Mouse (Mus musculus) embryonic facial prominence, embryonic 13.5 days (tissue): ENCODE measurements around the gene Mlh1. TPM values are rescaled to one million over a fixed set of nuclear protein-coding genes. Genes with fewer than 3 reads are reported as not detected.
A peak's percentile ranks its signal among the peaks of the same experiment; 100 is the strongest.

Experiments used
- ATAC-seq: fragments of 200-750 bp; cut with Nextera tagmentation; 2 replicates; pipeline ENCODE4 v1.8.0; 2017; ENCODE audit warnings: low read depth; ENCODE audit not compliant: insufficient number of reproducible peaks, insufficient read depth, low FRiP score, low TSS enrichment
- H3K27ac ChIP-seq: fragments of 300-500 bp; sonication (generic); 2 replicates; pipeline ENCODE4 v1.5.1; 2015; ENCODE audit warnings: moderate library complexity, mild to moderate bottlenecking, inconsistent platforms
- H3K27me3 ChIP-seq: fragments of 300-500 bp; sonication (generic); 2 replicates; pipeline ENCODE4 v1.6.1; 2015; ENCODE audit warnings: mild to moderate bottlenecking, inconsistent platforms
- H3K36me3 ChIP-seq: fragments of 300-500 bp; sonication (generic); 2 replicates; pipeline ENCODE4 v1.6.1; 2015; ENCODE audit warnings: mild to moderate bottlenecking, inconsistent platforms
- H3K4me1 ChIP-seq: fragments of 300-500 bp; sonication (generic); 2 replicates; pipeline ENCODE4 v1.6.1; 2015; ENCODE audit warnings: inconsistent platforms
- H3K4me2 ChIP-seq: fragments of 300-500 bp; sonication (generic); 2 replicates; pipeline ENCODE4 v1.6.1; 2015; ENCODE audit warnings: moderate library complexity, mild to moderate bottlenecking, inconsistent platforms
- H3K4me3 ChIP-seq: fragments of 300-500 bp; sonication (generic); 2 replicates; pipeline ENCODE4 v1.5.1; 2015; ENCODE audit warnings: mild to moderate bottlenecking, inconsistent platforms
- H3K9ac ChIP-seq: fragments of 300-500 bp; sonication (generic); 2 replicates; pipeline ENCODE4 v1.6.1; 2015; ENCODE audit warnings: mild to moderate bottlenecking, inconsistent platforms
- H3K9me3 ChIP-seq: fragments of 300-500 bp; sonication (generic); 2 replicates; pipeline ENCODE4 v1.6.1; 2016; ENCODE audit warnings: inconsistent platforms
- WGBS: fragments of 180-500 bp; shearing (Covaris S2); methylation state at CpG from one replicate; pipeline ENCODE4 v1.1.7; 2015; ENCODE audit warnings: mixed read lengths; 5-methylcytosine and 5-hydroxymethylcytosine counted together
- polyA plus RNA-seq: library from polyadenylated mRNA; unstranded; fragments of >200 nt; fragmentation: Nextera tagmentation; extraction: Ambion mirVana; gene quantifications from 2 replicates; pipeline ENCODE4 v1.2.1, GENCODE M21; 2015

Mlh1 gene
- polyA plus RNA-seq, 1 experiment from 2014 or later, result 35.3 TPM

GRCm38 (mm10) chr9:111302196-111302831 is 30.7 kb upstream of the Mlh1 start:
- Histone ChIP-seq H3K27ac (no peak overlapping the region), H3K4me3 (no peak overlapping the region), H3K36me3 (no peaks in the 10 kb centered on the region), H3K4me1 (no peaks in the 10 kb centered on the region), H3K9me3 (no peaks in the 10 kb centered on the region), H3K27me3 (peaks cover 4% of the 10 kb centered on the region), H3K9ac (no peak overlapping the region), H3K4me2 (no peak overlapping the region)
- no peak for ATAC-seq
- WGBS, result 75% methylated on average over 12 of the region's 12 CpGs

GRCm38 (mm10) chr9:111298606-111299005 is 27.0 kb upstream of the Mlh1 start:
- peaks cover 4% of the 10 kb centered on the region; the same call in 1 of the 2 replicates for H3K27me3 ChIP-seq
- no peak overlapping the region for H3K9ac ChIP-seq
- no peaks in the 10 kb centered on the region for H3K4me1 ChIP-seq
- no peak overlapping the region for H3K4me2 ChIP-seq
- ATAC-seq, result no peak
- H3K27ac ChIP-seq, result no peak overlapping the region
- 96% methylated on average over 2 of the region's 2 CpGs for WGBS
- H3K9me3 ChIP-seq, result no peaks in the 10 kb centered on the region
- no peak overlapping the region for H3K4me3 ChIP-seq
- H3K36me3 ChIP-seq, result no peaks in the 10 kb centered on the region

GRCm38 (mm10) chr9:111296433-111296832 is 24.8 kb upstream of the Mlh1 start:
- Histone ChIP-seq H3K4me3 (no peak overlapping the region), H3K9ac (no peak overlapping the region), H3K4me1 (no peaks in the 10 kb centered on the region), H3K27me3 (peaks cover 3% of the 10 kb centered on the region; the same call in 1 of the 2 replicates), H3K9me3 (no peaks in the 10 kb centered on the region), H3K4me2 (no peak overlapping the region), H3K36me3 (no peaks in the 10 kb centered on the region), H3K27ac (no peak overlapping the region)
- WGBS, result 76% methylated on average over 7 of the region's 7 CpGs
- ATAC-seq, result no peak

GRCm38 (mm10) chr9:111295323-111295722 is 23.7 kb upstream of the Mlh1 start:
- Histone ChIP-seq H3K4me3 (no peak overlapping the region), H3K4me1 (no peaks in the 10 kb centered on the region), H3K27ac (no peak overlapping the region), H3K9me3 (no peaks in the 10 kb centered on the region), H3K9ac (no peak overlapping the region), H3K36me3 (no peaks in the 10 kb centered on the region), H3K27me3 (no peaks in the 10 kb centered on the region), H3K4me2 (no peak overlapping the region)
- ATAC-seq, result no peak
- WGBS, result 63% methylated on average over 2 of the region's 2 CpGs

DNA sequence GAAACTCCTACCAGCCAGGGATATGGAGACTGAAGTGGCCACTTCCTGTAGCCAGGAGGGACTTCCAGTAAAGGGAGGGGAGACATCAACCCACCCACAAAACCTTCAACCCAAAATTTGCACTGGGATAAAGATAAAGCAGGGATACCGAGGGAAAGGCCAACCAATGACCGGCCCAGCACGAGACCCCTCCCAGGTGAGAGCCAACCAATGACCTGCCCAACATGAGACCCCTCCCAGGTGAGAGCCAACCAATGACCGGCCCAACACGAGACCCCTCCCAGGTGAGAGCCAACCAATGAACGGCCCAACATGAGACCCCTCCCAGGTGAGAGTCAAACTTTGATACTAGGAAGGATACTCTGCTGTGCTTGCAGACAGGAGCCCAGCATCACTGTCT is 23.3 kb upstream of the Mlh1 start:
- no peak for ATAC-seq
- H3K27me3 ChIP-seq, result no peaks in the 10 kb centered on the region
- H3K9ac ChIP-seq, result no peak overlapping the region
- no peak overlapping the region for H3K4me3 ChIP-seq
- no peaks in the 10 kb centered on the region for H3K9me3 ChIP-seq
- H3K4me1 ChIP-seq, result peaks cover 3% of the 10 kb centered on the region; the same call in 1 of the 2 replicates
- H3K4me2 ChIP-seq, result no peak overlapping the region
- whole genome bisulfite sequencing, result 95% methylated on average over 6 of the region's 6 CpGs
- H3K27ac ChIP-seq, result no peak overlapping the region
- H3K36me3 ChIP-seq, result no peaks in the 10 kb centered on the region

DNA sequence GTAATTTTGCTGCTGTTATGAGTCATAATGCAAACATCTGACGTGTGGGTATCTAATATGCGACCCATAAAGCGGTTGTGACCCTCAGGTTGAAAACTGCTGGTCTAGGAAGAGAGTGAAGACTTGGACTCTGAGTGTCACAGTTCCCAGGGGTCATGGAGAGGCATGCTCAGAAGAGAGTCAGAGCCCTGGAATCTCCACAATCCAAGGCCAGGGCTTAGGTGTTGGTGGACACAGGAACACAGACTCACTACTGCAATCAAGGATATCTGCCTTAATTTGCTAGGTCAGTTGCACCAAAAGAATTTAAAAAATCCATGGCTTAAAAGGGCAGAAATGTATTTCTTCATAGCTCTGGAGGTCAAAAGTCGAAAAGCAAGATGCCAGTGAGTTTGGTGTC is 21.6 kb upstream of the Mlh1 start:
- no peak for ATAC-seq
- Histone ChIP-seq H3K9me3 (no peaks in the 10 kb centered on the region), H3K27ac (no peak overlapping the region), H3K36me3 (no peaks in the 10 kb centered on the region), H3K4me2 (no peak overlapping the region), H3K27me3 (no peaks in the 10 kb centered on the region), H3K9ac (no peak overlapping the region), H3K4me1 (peaks cover 10% of the 10 kb centered on the region), H3K4me3 (no peak overlapping the region)
- WGBS, result 84% methylated on average over 4 of the region's 4 CpGs

- H3K27me3 ChIP-seq, result no peaks in the 10 kb centered on the region
- no peak for ATAC-seq
- H3K4me1 ChIP-seq, result peaks cover 10% of the 10 kb centered on the region
- H3K9ac ChIP-seq, result no peak overlapping the region
- H3K36me3 ChIP-seq, result no peaks in the 10 kb centered on the region
- H3K9me3 ChIP-seq, result no peaks in the 10 kb centered on the region
- H3K4me3 ChIP-seq, result no peak overlapping the region
- no peak overlapping the region for H3K4me2 ChIP-seq
- 72% methylated on average over 11 of the region's 11 CpGs for WGBS
- no peak overlapping the region for H3K27ac ChIP-seq
Measured at GRCm38 (mm10) chr9:111290539-111291100, 19.0 kb upstream of the Mlh1 start.

DNA sequence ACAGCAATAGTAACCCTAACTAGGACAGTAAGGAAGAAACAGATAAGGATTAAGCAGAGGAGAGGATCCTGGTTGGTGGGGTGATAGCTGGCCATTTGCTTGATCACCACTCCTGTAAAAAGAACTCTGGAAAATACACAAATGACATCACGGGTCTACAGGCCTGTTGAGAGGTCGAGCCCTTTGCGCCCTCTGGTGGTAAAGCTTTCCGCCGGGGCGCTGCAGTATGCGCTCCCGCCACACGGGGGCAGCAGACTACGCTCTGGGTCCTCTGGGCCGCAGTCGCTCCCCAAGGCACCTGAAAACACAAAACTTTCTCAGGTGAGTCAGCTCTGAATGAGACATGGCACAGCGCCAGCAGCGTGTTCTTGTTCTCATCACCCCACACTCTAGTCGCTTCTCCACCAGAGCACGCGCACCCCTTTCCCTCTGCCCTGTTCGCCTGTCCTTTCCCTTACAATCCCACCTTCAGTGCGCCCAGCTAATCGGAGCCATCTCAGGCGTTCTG is 18.3 kb upstream of the Mlh1 start:
- no peak overlapping the region; the same call in 1 of the 2 replicates for H3K27ac ChIP-seq
- peak overlapping the region; percentile 16; the same call in 1 of the 2 replicates for H3K4me3 ChIP-seq
- no peak for ATAC-seq
- H3K9me3 ChIP-seq, result no peaks in the 10 kb centered on the region
- H3K4me2 ChIP-seq, result peak overlapping the region; percentile 49
- no peaks in the 10 kb centered on the region for H3K36me3 ChIP-seq
- H3K27me3 ChIP-seq, result no peaks in the 10 kb centered on the region
- 13% methylated on average over 21 of the region's 21 CpGs for WGBS
- H3K4me1 ChIP-seq, result peaks cover 10% of the 10 kb centered on the region
- H3K9ac ChIP-seq, result no peak overlapping the region

DNA sequence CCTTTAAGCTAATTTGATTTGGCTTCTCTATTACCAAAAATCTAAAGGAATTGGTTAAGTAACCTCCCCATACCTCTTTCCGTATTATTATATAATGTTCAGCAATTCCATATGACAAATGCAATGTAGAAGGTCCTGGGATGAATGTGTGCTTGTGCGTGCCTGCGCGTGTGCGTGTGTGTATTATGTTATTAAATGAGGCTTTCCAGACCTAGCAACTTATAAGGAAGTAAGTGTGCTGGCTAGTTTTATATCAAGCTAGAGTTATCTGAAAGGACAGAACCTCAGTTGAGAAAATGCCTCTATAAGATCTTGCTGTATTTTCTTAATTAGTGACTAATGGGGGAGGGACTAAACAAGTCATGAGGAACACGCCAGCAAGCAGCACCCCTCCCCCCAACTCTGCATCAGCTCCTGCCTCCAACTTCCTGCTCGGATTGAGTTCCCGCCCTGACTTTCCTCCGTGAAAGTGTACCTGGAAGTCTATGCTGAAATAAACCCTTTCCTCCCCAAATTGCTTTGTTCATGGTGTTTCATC is 17.8 kb upstream of the Mlh1 start:
- no peaks in the 10 kb centered on the region for H3K27me3 ChIP-seq
- peak overlapping the region; percentile 49 for H3K4me2 ChIP-seq
- ATAC-seq, result no peak
- H3K4me1 ChIP-seq, result peaks cover 10% of the 10 kb centered on the region
- no peaks in the 10 kb centered on the region for H3K9me3 ChIP-seq
- WGBS, result 45% methylated on average over 9 of the region's 9 CpGs
- H3K27ac ChIP-seq, result peak overlapping the region; percentile 16; the same call in 1 of the 2 replicates
- H3K36me3 ChIP-seq, result no peaks in the 10 kb centered on the region
- H3K4me3 ChIP-seq, result peak overlapping the region; percentile 16; the same call in 1 of the 2 replicates
- no peak overlapping the region for H3K9ac ChIP-seq

GRCm38 (mm10) chr9:111287956-111288355 is 16.4 kb upstream of the Mlh1 start:
- ATAC-seq, result no peak
- peaks cover 10% of the 10 kb centered on the region for H3K4me1 ChIP-seq
- H3K27ac ChIP-seq, result no peak overlapping the region
- no peaks in the 10 kb centered on the region for H3K27me3 ChIP-seq
- H3K4me2 ChIP-seq, result no peak overlapping the region
- WGBS, result 86% methylated on average over 4 of the region's 4 CpGs
- no peaks in the 10 kb centered on the region for H3K9me3 ChIP-seq
- no peak overlapping the region for H3K9ac ChIP-seq
- no peak overlapping the region for H3K4me3 ChIP-seq
- H3K36me3 ChIP-seq, result no peaks in the 10 kb centered on the region

GRCm38 (mm10) chr9:111286468-111286867 is 14.9 kb upstream of the Mlh1 start:
- H3K9ac ChIP-seq, result no peak overlapping the region
- no peaks in the 10 kb centered on the region for H3K27me3 ChIP-seq
- no peaks in the 10 kb centered on the region for H3K9me3 ChIP-seq
- no peaks in the 10 kb centered on the region for H3K36me3 ChIP-seq
- no peak for ATAC-seq
- H3K4me1 ChIP-seq, result peaks cover 10% of the 10 kb centered on the region
- no peak overlapping the region for H3K4me2 ChIP-seq
- no peak overlapping the region for H3K4me3 ChIP-seq
- no peak overlapping the region for H3K27ac ChIP-seq
- WGBS, result 76% methylated on average over 2 of the region's 2 CpGs

DNA sequence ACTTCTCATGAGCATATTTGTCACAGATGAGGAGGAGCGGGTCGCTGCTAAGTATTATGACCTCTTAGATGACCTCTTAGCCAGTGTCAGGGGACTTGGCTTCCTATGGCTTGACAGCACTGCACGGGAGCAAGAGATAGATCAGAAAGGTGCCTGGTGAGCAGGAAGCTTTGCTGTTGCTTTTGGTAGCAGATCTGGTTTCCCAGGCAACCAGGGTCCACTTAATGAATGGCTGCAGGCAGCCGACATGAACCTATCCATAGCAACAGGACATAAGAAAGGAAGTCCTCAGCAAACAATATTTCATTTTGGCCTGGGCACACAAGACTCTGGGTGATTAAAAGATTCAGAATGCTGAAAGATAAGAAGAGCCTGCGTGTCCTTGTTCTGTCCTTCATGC is 14.1 kb upstream of the Mlh1 start:
- Histone ChIP-seq H3K4me1 (peaks cover 10% of the 10 kb centered on the region), H3K9ac (no peak overlapping the region), H3K27ac (no peak overlapping the region), H3K4me2 (no peak overlapping the region), H3K36me3 (no peaks in the 10 kb centered on the region), H3K9me3 (no peaks in the 10 kb centered on the region), H3K4me3 (no peak overlapping the region), H3K27me3 (no peaks in the 10 kb centered on the region)
- 20% methylated on average over 5 of the region's 5 CpGs for WGBS
- no peak for ATAC-seq
